10 mouse cellular contexts compared by ENCODE assay signal in the genomic region with DNA sequence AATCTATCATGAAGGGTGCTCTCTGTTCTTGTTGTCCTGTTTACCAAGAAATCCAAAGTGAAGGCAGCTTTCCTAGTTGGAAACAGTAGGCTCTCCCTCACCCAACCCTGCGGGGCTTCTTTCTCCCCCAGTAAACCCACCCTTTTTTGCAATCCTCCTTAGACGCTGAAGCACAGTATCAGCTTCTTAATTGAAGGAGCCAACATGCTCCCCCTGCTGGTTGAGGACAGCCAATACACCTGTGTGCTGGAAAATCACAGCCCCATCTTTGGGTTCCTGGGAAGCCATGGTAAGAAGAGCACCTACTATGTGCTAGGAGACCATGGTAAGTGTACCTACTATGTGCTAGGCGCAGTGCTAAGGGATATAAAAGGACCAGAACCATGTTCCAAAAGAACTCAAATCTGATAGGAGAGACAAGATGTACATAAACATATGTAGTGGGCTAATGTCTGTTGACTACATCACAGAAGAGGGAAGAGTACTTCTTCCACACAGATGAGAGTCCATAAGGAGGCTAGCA. TPM values are rescaled to one million over a fixed set of nuclear protein-coding genes. Genes with fewer than 3 reads are reported as not detected.
DNase-seq lines count a peak whose midpoint lies in the region; ATAC-seq and TF ChIP-seq lines count a peak whose summit lies in the region.
"Had no signal": no experiment of that assay in that cellular context is flagged by ENCODE, and none has a peak within 500 bp of the region (broad histone marks: within the 10 kb centered on the region; RNA-seq: fewer than 3 reads in every experiment).

No protein-coding gene starts in this region.

- peak; percentile 33 for DNase-seq in heart, postnatal 4 days
- no peak for DNase-seq in heart, embryonic 10.5 days (ENCODE audit: low spot score)
- peak; percentile 28 for DNase-seq in thymus, adult 2 months
- DNase-seq in thymus, postnatal 36 days: no peak
- DNase-seq in cerebellum, postnatal 14 days: peak; percentile 72 to 74
- peak; percentile 72 for DNase-seq in kidney, postnatal 0 days (ENCODE audit: low spot score)
- DNase-seq in neural tube, embryonic 11.5 days (ENCODE audit: low spot score): peak; percentile 42
- DNase-seq in testis, postnatal 10 days (ENCODE audit: low spot score): no peak

- no peak for TF ChIP-seq POLR2A in thymus, adult 2 months (IDR thresholded peaks at IDR 0.05; ENCODE audit: control insufficient read depth, extremely low read depth, insufficient read depth, low read length, poor library complexity)

- WGBS in heart, embryonic 10.5 days: 15% methylated on average over 3 of the region's 3 CpGs
- 15% methylated on average over 3 of the region's 3 CpGs for WGBS in thymus, adult 2 months
- 12% methylated on average over 3 of the region's 3 CpGs for WGBS in kidney, postnatal 0 days
- 11% methylated on average over 3 of the region's 3 CpGs for WGBS in neural tube, embryonic 11.5 days

- no peak for TF ChIP-seq CTCF in thymus, adult 2 months (IDR thresholded peaks at IDR 0.05; ENCODE audit: borderline replicate concordance, control insufficient read depth, extremely low read depth, insufficient read depth, low read length, poor library complexity)
- TF ChIP-seq CTCF in kidney, postnatal 0 days (IDR thresholded peaks at IDR 0.05; ENCODE audit: low read depth): peak; percentile 81

- H3K4me2 ChIP-seq in kidney, postnatal 0 days (ENCODE audit: low read length): no peak overlapping the region
- H3K4me2 ChIP-seq in neural tube, embryonic 11.5 days (ENCODE audit: low read depth): no peak overlapping the region
- H3K4me2 ChIP-seq: embryonic facial prominence, embryonic 13.5 days; limb, embryonic 12.5 days had no signal

- no peak overlapping the region for H3K4me3 ChIP-seq in heart, embryonic 10.5 days
- H3K4me3 ChIP-seq in thymus, adult 2 months (ENCODE audit: control insufficient read depth, insufficient read depth, low read length): no peak overlapping the region
- no peak overlapping the region for H3K4me3 ChIP-seq in kidney, postnatal 0 days (replicated peaks; ENCODE audit: low read depth, low read length)
- H3K4me3 ChIP-seq in neural tube, embryonic 11.5 days (ENCODE audit: low read depth, low read length): no peak overlapping the region
- H3K4me3 ChIP-seq: embryonic facial prominence, embryonic 13.5 days; limb, embryonic 12.5 days had no signal

- peaks cover 75% of the 10 kb centered on the region for H3K27me3 ChIP-seq in heart, embryonic 10.5 days (ENCODE audit: insufficient read depth, poor library complexity, severe bottlenecking)
- no peaks in the 10 kb centered on the region; the same call in 1 of the 2 replicates for H3K27me3 ChIP-seq in thymus, adult 2 months (ENCODE audit: control insufficient read depth, insufficient read depth, low read length)
- H3K27me3 ChIP-seq in kidney, postnatal 0 days (ENCODE audit: insufficient read depth, low read length): no peaks in the 10 kb centered on the region
- H3K27me3 ChIP-seq in neural tube, embryonic 11.5 days (ENCODE audit: control insufficient read depth, insufficient read depth, low read length): no peaks in the 10 kb centered on the region
- H3K27me3 ChIP-seq: limb, embryonic 12.5 days had no signal

- ATAC-seq in kidney, postnatal 0 days (replicated peaks; ENCODE audit: low FRiP score, low read depth): no peak
- ATAC-seq in neural tube, embryonic 11.5 days (ENCODE audit: insufficient read depth, low FRiP score, low TSS enrichment): no peak

- no peaks in the 10 kb centered on the region for H3K36me3 ChIP-seq in heart, embryonic 10.5 days
- H3K36me3 ChIP-seq in thymus, adult 2 months (ENCODE audit: control insufficient read depth, insufficient read depth, low read length): no peaks in the 10 kb centered on the region
- H3K36me3 ChIP-seq in kidney, postnatal 0 days (ENCODE audit: insufficient read depth, low read length): no peaks in the 10 kb centered on the region
- no peaks in the 10 kb centered on the region for H3K36me3 ChIP-seq in neural tube, embryonic 11.5 days (ENCODE audit: control insufficient read depth, insufficient read depth, low read length)
- H3K36me3 ChIP-seq: embryonic facial prominence, embryonic 13.5 days; limb, embryonic 12.5 days had no signal

- no peaks in the 10 kb centered on the region for H3K9me3 ChIP-seq in heart, embryonic 10.5 days
- H3K9me3 ChIP-seq in kidney, postnatal 0 days (replicated peaks; ENCODE audit: low read length): no peaks in the 10 kb centered on the region
- H3K9me3 ChIP-seq in neural tube, embryonic 11.5 days (ENCODE audit: control insufficient read depth, low read length): no peaks in the 10 kb centered on the region
- H3K9me3 ChIP-seq: embryonic facial prominence, embryonic 13.5 days; limb, embryonic 12.5 days had no signal

- no peak overlapping the region for H3K9ac ChIP-seq in kidney, postnatal 0 days (ENCODE audit: low read depth, low read length)
- no peak overlapping the region for H3K9ac ChIP-seq in neural tube, embryonic 11.5 days (ENCODE audit: low read length)
- H3K9ac ChIP-seq: embryonic facial prominence, embryonic 13.5 days; limb, embryonic 12.5 days had no signal

- no peak overlapping the region for H3K27ac ChIP-seq in heart, embryonic 10.5 days
- H3K27ac ChIP-seq in thymus, adult 2 months (ENCODE audit: control insufficient read depth, insufficient read depth, low read length): no peak overlapping the region
- H3K27ac ChIP-seq in kidney, postnatal 0 days: no peak overlapping the region
- H3K27ac ChIP-seq in neural tube, embryonic 11.5 days (ENCODE audit: low read depth, low read length): no peak overlapping the region
- H3K27ac ChIP-seq: embryonic facial prominence, embryonic 13.5 days; limb, embryonic 12.5 days had no signal

- no peaks in the 10 kb centered on the region for H3K4me1 ChIP-seq in heart, embryonic 10.5 days
- H3K4me1 ChIP-seq in thymus, adult 2 months (replicated peaks; ENCODE audit: control insufficient read depth, insufficient read depth, low read length): no peaks in the 10 kb centered on the region
- H3K4me1 ChIP-seq in kidney, postnatal 0 days (replicated peaks; ENCODE audit: insufficient read depth, low read length): no peaks in the 10 kb centered on the region
- no peaks in the 10 kb centered on the region for H3K4me1 ChIP-seq in neural tube, embryonic 11.5 days (ENCODE audit: control insufficient read depth, insufficient read depth, low read length)

RNA-seq across cellular contexts. Expression of a gene that starts 12.4 kb away (rescaled TPM):
- total RNA-seq in heart, postnatal 4 days (2021): under 1 TPM; 0.29 to 0.52 TPM
- polyA plus RNA-seq in heart, embryonic 10.5 days (2016; fragmentation: Nextera tagmentation; extraction: Ambion mirVana): 0.07 and 0.28 TPM in 2 replicates
- 0.64 and 1.1 TPM in 2 replicates for polyA plus RNA-seq in thymus, adult 2 months (2012; rRNA removed)
- 2.6 and 3.5 TPM in 2 replicates for polyA plus RNA-seq in kidney, postnatal 0 days (2015; fragmentation: Nextera tagmentation; extraction: Ambion mirVana)
- 35.0 and 35.5 TPM in 2 replicates for polyA plus RNA-seq in neural tube, embryonic 11.5 days (2014; fragmentation: Nextera tagmentation; extraction: Ambion mirVana)

Comparison
In these comparisons a context has a peak if more than half of its experiments do, and no peak if none do; other contexts are left out.
1. DNase-seq: peak in heart, postnatal 4 days (single experiment), thymus, adult 2 months (single experiment), cerebellum, postnatal 14 days (2 of 2), kidney, postnatal 0 days (single experiment) and neural tube, embryonic 11.5 days (single experiment); none in heart, embryonic 10.5 days (single experiment), thymus, postnatal 36 days (0 of 2) and testis, postnatal 10 days (single experiment).